Mouse (Mus musculus): ENCODE measurements around the gene D430042O09Rik. TPM values are rescaled to one million over a fixed set of nuclear protein-coding genes. Genes with fewer than 3 reads are reported as not detected.
A peak's percentile ranks its signal among the peaks of the same experiment; 100 is the strongest.
"Not testable (repeated sequence)": the region's sequence is repeated elsewhere in the genome, so short reads cannot be mapped to it uniquely, and the experiment has no call there.

Gene D430042O09Rik
- 9.0 and 9.7 TPM in 2 replicates for polyA plus RNA-seq (2016; fragmentation: Nextera tagmentation; extraction: Ambion mirVana)

- no peaks in the 10 kb centered on the region for H3K27me3 ChIP-seq (ENCODE audit: low read depth, poor library complexity, severe bottlenecking)
- WGBS = under 1% methylated on average over 45 of the region's 45 CpGs
- no peaks in the 10 kb centered on the region for H3K9me3 ChIP-seq (replicated peaks)
- peak within 1 kb of the TSS; percentile 88 for H3K4me3 ChIP-seq
- peaks cover 29% of the 10 kb centered on the region for H3K4me1 ChIP-seq
- peak within 1 kb of the TSS; percentile 92 for H3K27ac ChIP-seq
- peaks cover 33% of the 10 kb centered on the region for H3K36me3 ChIP-seq
- DNase-seq (ENCODE audit: low spot score) = peak; percentile 99
Observed at GRCm38 (mm10) chr7:125707593-125708022, at the start of gene D430042O09Rik, which contains the start of gene Gtf3c1. D430042O09Rik (plus strand) TSS chr7:125707888. Gtf3c1 (minus strand) TSS chr7:125707780.

- Histone ChIP-seq H3K27me3 (ENCODE audit: low read depth, poor library complexity, severe bottlenecking) (no peaks in the 10 kb centered on the region), H3K36me3 (peaks cover 100% of the 10 kb centered on the region), H3K27ac (no peak overlapping the region), H3K9me3 (replicated peaks) (no peaks in the 10 kb centered on the region), H3K4me3 (no peak overlapping the region), H3K4me1 (no peaks in the 10 kb centered on the region)
- 93% methylated on average over 3 of the region's 3 CpGs for WGBS
- DNase-seq (ENCODE audit: low spot score) = no peak
Observed at GRCm38 (mm10) chr7:125663654-125664053, 44.0 kb upstream of the D430042O09Rik start.

GRCm38 (mm10) chr7:125670865-125671264 is 36.8 kb upstream of the D430042O09Rik start:
- Histone ChIP-seq H3K27ac (no peak overlapping the region), H3K4me3 (no peak overlapping the region), H3K27me3 (ENCODE audit: low read depth, poor library complexity, severe bottlenecking) (no peaks in the 10 kb centered on the region), H3K9me3 (replicated peaks) (no peaks in the 10 kb centered on the region), H3K4me1 (no peaks in the 10 kb centered on the region), H3K36me3 (peaks cover 100% of the 10 kb centered on the region)
- DNase-seq (ENCODE audit: low spot score) = no peak
- 94% methylated on average over 6 of the region's 6 CpGs for WGBS

- H3K4me1 ChIP-seq = no peaks in the 10 kb centered on the region
- DNase-seq (ENCODE audit: low spot score) = no peak
- peaks cover 100% of the 10 kb centered on the region for H3K36me3 ChIP-seq
- H3K27me3 ChIP-seq (ENCODE audit: low read depth, poor library complexity, severe bottlenecking) = no peaks in the 10 kb centered on the region
- no peak overlapping the region for H3K27ac ChIP-seq
- 94% methylated on average over 8 of the region's 8 CpGs for WGBS
- no peaks in the 10 kb centered on the region for H3K9me3 ChIP-seq (replicated peaks)
- H3K4me3 ChIP-seq = no peak overlapping the region
Observed at GRCm38 (mm10) chr7:125671396-125671795, 36.3 kb upstream of the D430042O09Rik start.

DNA sequence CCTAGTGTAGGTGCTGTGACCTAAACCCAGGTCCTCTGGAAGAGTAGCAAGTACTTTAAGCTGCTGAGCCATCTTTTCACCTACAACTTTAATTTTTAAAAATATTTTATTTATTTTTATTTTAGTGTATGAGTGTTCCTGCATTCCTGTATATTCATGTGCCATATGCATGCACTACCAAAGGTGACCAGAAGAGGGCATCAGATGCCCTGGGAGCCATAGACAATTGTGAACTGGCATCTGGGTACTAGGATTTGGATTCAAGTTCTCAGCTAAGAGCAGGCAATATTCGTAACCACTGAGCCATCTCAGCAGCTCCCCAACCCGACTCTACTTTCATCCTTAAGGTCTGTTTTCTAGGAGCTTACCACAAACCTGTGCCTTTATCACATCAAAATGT is 32.8 kb upstream of the D430042O09Rik start:
- 92% methylated on average over 2 of the region's 2 CpGs for WGBS
- Histone ChIP-seq H3K4me3 (no peak overlapping the region), H3K36me3 (peaks cover 100% of the 10 kb centered on the region), H3K9me3 (replicated peaks) (no peaks in the 10 kb centered on the region), H3K27me3 (ENCODE audit: low read depth, poor library complexity, severe bottlenecking) (no peaks in the 10 kb centered on the region), H3K4me1 (no peaks in the 10 kb centered on the region), H3K27ac (no peak overlapping the region)
- peak; percentile 60 for DNase-seq (ENCODE audit: low spot score)

GRCm38 (mm10) chr7:125678756-125679155 is 28.9 kb upstream of the D430042O09Rik start:
- peaks cover 100% of the 10 kb centered on the region for H3K36me3 ChIP-seq
- no peaks in the 10 kb centered on the region for H3K27me3 ChIP-seq (ENCODE audit: low read depth, poor library complexity, severe bottlenecking)
- H3K4me3 ChIP-seq = no peak overlapping the region
- no peak for DNase-seq (ENCODE audit: low spot score)
- H3K4me1 ChIP-seq = no peaks in the 10 kb centered on the region
- WGBS = 97% methylated on average over 8 of the region's 8 CpGs
- H3K27ac ChIP-seq = no peak overlapping the region
- H3K9me3 ChIP-seq (replicated peaks) = no peaks in the 10 kb centered on the region

GRCm38 (mm10) chr7:125679936-125680335 is 27.8 kb upstream of the D430042O09Rik start:
- peaks cover 99% of the 10 kb centered on the region for H3K36me3 ChIP-seq
- WGBS = 94% methylated on average over 9 of the region's 9 CpGs

GRCm38 (mm10) chr7:125690516-125690915 is 17.2 kb upstream of the D430042O09Rik start:
- H3K27ac ChIP-seq = no peak overlapping the region
- peaks cover 97% of the 10 kb centered on the region for H3K36me3 ChIP-seq
- no peaks in the 10 kb centered on the region for H3K9me3 ChIP-seq (replicated peaks)
- no peak for DNase-seq (ENCODE audit: low spot score)
- H3K4me1 ChIP-seq = no peaks in the 10 kb centered on the region
- WGBS = 85% methylated on average over 4 of the region's 4 CpGs
- no peaks in the 10 kb centered on the region for H3K27me3 ChIP-seq (ENCODE audit: low read depth, poor library complexity, severe bottlenecking)
- no peak overlapping the region for H3K4me3 ChIP-seq

More at GRCm38 (mm10) chr7:125679936-125680335, 27.8 kb upstream of the D430042O09Rik start:
- no peaks in the 10 kb centered on the region for H3K27me3 ChIP-seq (ENCODE audit: low read depth, poor library complexity, severe bottlenecking)
- H3K9me3 ChIP-seq (replicated peaks) = no peaks in the 10 kb centered on the region
- no peaks in the 10 kb centered on the region for H3K4me1 ChIP-seq
- H3K27ac ChIP-seq = no peak overlapping the region
- DNase-seq (ENCODE audit: low spot score) = no peak
- no peak overlapping the region for H3K4me3 ChIP-seq

DNA sequence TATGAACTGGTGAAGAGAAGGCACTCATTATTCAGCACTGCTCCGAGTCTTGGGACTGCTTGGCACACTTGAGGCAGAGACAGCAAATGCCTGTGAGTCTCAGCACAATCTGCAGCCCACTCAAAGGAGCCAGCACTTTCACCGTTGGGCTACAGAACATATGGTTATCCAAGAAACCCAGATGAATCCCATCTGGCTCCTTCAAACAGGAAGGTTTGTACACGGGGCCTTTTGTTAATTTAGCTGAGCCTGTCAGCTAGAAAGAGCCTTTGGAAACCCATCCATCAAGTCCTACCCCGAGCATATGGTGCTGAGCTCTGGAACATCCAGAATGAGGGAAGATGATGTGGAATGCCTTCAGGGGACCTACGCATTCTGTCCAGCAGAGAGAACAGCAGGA is 13.6 kb upstream of the D430042O09Rik start:
- H3K27ac ChIP-seq = no peak overlapping the region
- H3K4me1 ChIP-seq = no peaks in the 10 kb centered on the region
- peaks cover 100% of the 10 kb centered on the region for H3K36me3 ChIP-seq
- no peak overlapping the region for H3K4me3 ChIP-seq
- no peaks in the 10 kb centered on the region for H3K27me3 ChIP-seq (ENCODE audit: low read depth, poor library complexity, severe bottlenecking)
- 64% methylated on average over 5 of the region's 5 CpGs for WGBS
- no peak for DNase-seq (ENCODE audit: low spot score)
- H3K9me3 ChIP-seq (replicated peaks) = no peaks in the 10 kb centered on the region

DNA sequence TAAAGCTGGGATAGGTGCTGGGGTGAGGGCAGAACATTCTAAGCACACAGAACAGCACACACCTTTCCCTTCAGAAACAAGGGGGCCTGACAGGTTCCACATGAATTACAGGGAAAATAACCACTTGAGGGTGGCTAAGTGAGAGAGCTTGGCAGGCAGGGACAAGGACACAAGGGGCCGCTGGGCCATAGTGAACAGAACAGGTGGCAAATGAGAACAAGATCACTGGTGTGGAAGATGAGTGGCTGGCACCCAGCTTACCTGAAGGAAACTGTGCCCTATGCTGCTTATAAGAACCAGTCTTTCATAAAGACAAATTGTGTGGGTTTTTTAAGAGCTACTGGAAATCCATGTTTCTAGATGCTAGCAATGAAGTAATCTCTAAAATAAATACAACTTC is 4.9 kb upstream of the D430042O09Rik start:
- Histone ChIP-seq H3K4me1 (peaks cover 19% of the 10 kb centered on the region), H3K9me3 (replicated peaks) (no peaks in the 10 kb centered on the region), H3K4me3 (no peak overlapping the region), H3K27ac (no peak overlapping the region), H3K27me3 (ENCODE audit: low read depth, poor library complexity, severe bottlenecking) (no peaks in the 10 kb centered on the region), H3K36me3 (peaks cover 75% of the 10 kb centered on the region)
- DNase-seq (ENCODE audit: low spot score) = no peak
- WGBS = 86% methylated on average over 1 of the region's 1 CpGs

- WGBS = under 1% methylated on average over 24 of the region's 24 CpGs
- peaks cover 29% of the 10 kb centered on the region for H3K4me1 ChIP-seq
- DNase-seq (ENCODE audit: low spot score) = no peak
Observed at GRCm38 (mm10) chr7:125707186-125707585, 502 bp upstream of the D430042O09Rik start.

DNA sequence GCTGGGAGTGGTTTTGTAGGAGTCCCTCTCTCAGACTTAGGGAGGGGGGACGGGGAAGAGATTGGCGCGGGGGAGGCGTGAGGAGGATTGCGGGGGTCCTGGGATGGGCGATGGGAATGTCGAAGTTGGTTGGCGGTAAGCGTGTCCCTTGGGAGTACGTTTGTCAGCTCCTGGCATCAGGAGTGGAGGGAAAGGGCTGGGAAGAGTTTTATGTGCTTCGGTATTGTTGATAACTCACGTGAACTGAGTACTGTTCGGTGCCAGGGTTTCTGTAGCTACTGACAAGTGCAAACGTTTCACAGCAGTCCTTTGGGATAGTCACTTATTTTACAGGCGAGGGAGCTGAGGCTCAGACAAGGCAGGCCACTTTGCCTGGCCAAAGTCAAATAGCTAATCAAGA is 412 bp downstream of the D430042O09Rik start:
- under 1% methylated on average over 15 of the region's 15 CpGs for WGBS
- Histone ChIP-seq H3K27ac (peak overlapping the region; percentile 92), H3K36me3 (peaks cover 28% of the 10 kb centered on the region)

More at GRCm38 (mm10) chr7:125707186-125707585, 502 bp upstream of the D430042O09Rik start:
- no peaks in the 10 kb centered on the region for H3K27me3 ChIP-seq (ENCODE audit: low read depth, poor library complexity, severe bottlenecking)
- peaks cover 37% of the 10 kb centered on the region for H3K36me3 ChIP-seq
- no peaks in the 10 kb centered on the region for H3K9me3 ChIP-seq (replicated peaks)
- H3K27ac ChIP-seq = peak overlapping the region; percentile 92
- peak overlapping the region; percentile 88 for H3K4me3 ChIP-seq

GRCm38 (mm10) chr7:125713542-125714055 is 5.9 kb downstream of the D430042O09Rik start:
- H3K9me3 ChIP-seq (replicated peaks); H3K4me3 ChIP-seq; H3K4me1 ChIP-seq; H3K36me3 ChIP-seq; H3K27me3 ChIP-seq (ENCODE audit: low read depth, poor library complexity, severe bottlenecking); H3K27ac ChIP-seq; DNase-seq (ENCODE audit: low spot score): not testable (repeated sequence)
- 92% methylated on average over 7 of the region's 7 CpGs for WGBS

More for the DNA sequence above, 412 bp downstream of the D430042O09Rik start:
- Histone ChIP-seq H3K4me3 (peak overlapping the region; percentile 88), H3K4me1 (peaks cover 29% of the 10 kb centered on the region), H3K9me3 (replicated peaks) (no peaks in the 10 kb centered on the region), H3K27me3 (ENCODE audit: low read depth, poor library complexity, severe bottlenecking) (no peaks in the 10 kb centered on the region)
- no peak for DNase-seq (ENCODE audit: low spot score)

DNA sequence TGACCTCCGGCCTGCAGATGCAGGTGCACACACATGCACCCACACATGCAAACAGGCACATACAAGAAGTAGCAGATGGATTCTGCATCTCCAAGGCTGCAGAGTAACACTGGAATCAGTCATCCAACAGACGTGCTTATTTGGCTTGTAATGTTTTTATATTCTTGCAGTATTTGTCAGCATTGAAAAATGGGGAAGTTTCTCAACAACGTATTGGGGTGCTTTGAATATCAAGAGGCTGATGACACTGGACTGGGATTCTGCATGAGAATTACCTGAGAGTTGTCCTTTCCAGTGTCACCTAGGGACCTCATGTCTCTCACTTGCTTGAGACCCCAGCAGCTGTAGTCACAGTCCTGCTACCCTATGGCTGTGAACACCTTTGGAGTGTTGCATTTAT is 7.1 kb downstream of the D430042O09Rik start:
- no peak for DNase-seq (ENCODE audit: low spot score)
- no peak overlapping the region for H3K27ac ChIP-seq
- 91% methylated on average over 3 of the region's 3 CpGs for WGBS
- H3K36me3 ChIP-seq = peaks cover 6% of the 10 kb centered on the region; the same call in 1 of the 2 replicates
- no peaks in the 10 kb centered on the region for H3K27me3 ChIP-seq (ENCODE audit: low read depth, poor library complexity, severe bottlenecking)
- H3K9me3 ChIP-seq (replicated peaks) = no peaks in the 10 kb centered on the region
- H3K4me1 ChIP-seq = no peaks in the 10 kb centered on the region
- H3K4me3 ChIP-seq = no peak overlapping the region
